Mouse (Mus musculus): ENCODE results near the gene Morn4. TPM values are rescaled to one million over a fixed set of nuclear protein-coding genes. Genes with fewer than 3 reads are reported as not detected.

Gene Morn4
- polyA plus RNA-seq, 1 experiment from 2014 or later = 10.5 TPM

- H3K4me3 ChIP-seq (ENCODE audit: low read depth, low read length) = no peak overlapping the region
- no peak overlapping the region for H3K4me2 ChIP-seq
- H3K4me1 ChIP-seq (replicated peaks; ENCODE audit: control insufficient read depth, insufficient read depth, low read length) = no peaks in the 10 kb centered on the region
- H3K27me3 ChIP-seq (replicated peaks; ENCODE audit: control insufficient read depth, insufficient read depth, low read length) = no peaks in the 10 kb centered on the region
- H3K36me3 ChIP-seq (ENCODE audit: control insufficient read depth, insufficient read depth, low read length) = no peaks in the 10 kb centered on the region
- DNase-seq (ENCODE audit: low spot score) = no peak
- no peak overlapping the region for H3K27ac ChIP-seq (ENCODE audit: low read depth, low read length)
- 88% methylated on average over 7 of the region's 7 CpGs for WGBS
- no peaks in the 10 kb centered on the region for H3K9me3 ChIP-seq (ENCODE audit: control insufficient read depth, low read length)
- H3K9ac ChIP-seq (ENCODE audit: low read depth, low read length) = no peak overlapping the region
- no peak for ATAC-seq (replicated peaks; ENCODE audit: low FRiP score)
Measured at GRCm38 (mm10) chr19:42061443-42061842, 24.7 kb downstream of the Morn4 start.

- WGBS = 60% methylated on average over 7 of the region's 7 CpGs
- Histone ChIP-seq H3K4me1 (replicated peaks; ENCODE audit: control insufficient read depth, insufficient read depth, low read length) (no peaks in the 10 kb centered on the region), H3K27ac (ENCODE audit: low read depth, low read length) (no peak overlapping the region), H3K9me3 (ENCODE audit: control insufficient read depth, low read length) (no peaks in the 10 kb centered on the region), H3K9ac (ENCODE audit: low read depth, low read length) (no peak overlapping the region), H3K36me3 (ENCODE audit: control insufficient read depth, insufficient read depth, low read length) (no peaks in the 10 kb centered on the region), H3K4me3 (ENCODE audit: low read depth, low read length) (no peak overlapping the region), H3K27me3 (replicated peaks; ENCODE audit: control insufficient read depth, insufficient read depth, low read length) (no peaks in the 10 kb centered on the region), H3K4me2 (no peak overlapping the region)
- DNase-seq (ENCODE audit: low spot score) (no peak), ATAC-seq (replicated peaks; ENCODE audit: low FRiP score) (no peak)
Measured at GRCm38 (mm10) chr19:42058426-42058825, 27.7 kb downstream of the Morn4 start.

- Histone ChIP-seq H3K9me3 (ENCODE audit: control insufficient read depth, low read length) (no peaks in the 10 kb centered on the region), H3K36me3 (ENCODE audit: control insufficient read depth, insufficient read depth, low read length) (peaks cover 2% of the 10 kb centered on the region; the same call in 1 of the 2 replicates), H3K4me1 (replicated peaks; ENCODE audit: control insufficient read depth, insufficient read depth, low read length) (no peaks in the 10 kb centered on the region), H3K27me3 (replicated peaks; ENCODE audit: control insufficient read depth, insufficient read depth, low read length) (no peaks in the 10 kb centered on the region), H3K4me3 (ENCODE audit: low read depth, low read length) (no peak overlapping the region), H3K9ac (ENCODE audit: low read depth, low read length) (no peak overlapping the region), H3K4me2 (no peak overlapping the region), H3K27ac (ENCODE audit: low read depth, low read length) (no peak overlapping the region)
- WGBS = 73% methylated on average over 6 of the region's 6 CpGs
- ATAC-seq (replicated peaks; ENCODE audit: low FRiP score) = no peak
- DNase-seq (ENCODE audit: low spot score) = no peak
Measured at GRCm38 (mm10) chr19:42056719-42057409, 29.3 kb downstream of the Morn4 start.

GRCm38 (mm10) chr19:42055881-42056280 is 30.3 kb downstream of the Morn4 start:
- no peaks in the 10 kb centered on the region for H3K9me3 ChIP-seq (ENCODE audit: control insufficient read depth, low read length)
- no peak for DNase-seq (ENCODE audit: low spot score)
- no peak overlapping the region for H3K4me3 ChIP-seq (ENCODE audit: low read depth, low read length)
- no peak overlapping the region for H3K9ac ChIP-seq (ENCODE audit: low read depth, low read length)
- H3K4me1 ChIP-seq (replicated peaks; ENCODE audit: control insufficient read depth, insufficient read depth, low read length) = no peaks in the 10 kb centered on the region
- H3K27me3 ChIP-seq (replicated peaks; ENCODE audit: control insufficient read depth, insufficient read depth, low read length) = no peaks in the 10 kb centered on the region
- no peak for ATAC-seq (replicated peaks; ENCODE audit: low FRiP score)
- H3K27ac ChIP-seq (ENCODE audit: low read depth, low read length) = no peak overlapping the region
- 88% methylated on average over 2 of the region's 2 CpGs for WGBS
- no peak overlapping the region for H3K4me2 ChIP-seq
- peaks cover 2% of the 10 kb centered on the region; the same call in 1 of the 2 replicates for H3K36me3 ChIP-seq (ENCODE audit: control insufficient read depth, insufficient read depth, low read length)

- WGBS = 76% methylated on average over 6 of the region's 6 CpGs
- DNase-seq (ENCODE audit: low spot score) = no peak
- H3K9ac ChIP-seq (ENCODE audit: low read depth, low read length) = no peak overlapping the region
- H3K36me3 ChIP-seq (ENCODE audit: control insufficient read depth, insufficient read depth, low read length) = peaks cover 2% of the 10 kb centered on the region; the same call in 1 of the 2 replicates
- no peak overlapping the region for H3K4me2 ChIP-seq
- ATAC-seq (replicated peaks; ENCODE audit: low FRiP score) = no peak
- no peak overlapping the region for H3K4me3 ChIP-seq (ENCODE audit: low read depth, low read length)
- H3K4me1 ChIP-seq (replicated peaks; ENCODE audit: control insufficient read depth, insufficient read depth, low read length) = no peaks in the 10 kb centered on the region
- no peaks in the 10 kb centered on the region for H3K27me3 ChIP-seq (replicated peaks; ENCODE audit: control insufficient read depth, insufficient read depth, low read length)
- no peaks in the 10 kb centered on the region for H3K9me3 ChIP-seq (ENCODE audit: control insufficient read depth, low read length)
- no peak overlapping the region for H3K27ac ChIP-seq (ENCODE audit: low read depth, low read length)
Measured at GRCm38 (mm10) chr19:42054255-42054654, 31.9 kb downstream of the Morn4 start.

- H3K4me1 ChIP-seq (replicated peaks; ENCODE audit: control insufficient read depth, insufficient read depth, low read length) = no peaks in the 10 kb centered on the region
Measured at GRCm38 (mm10) chr19:42051948-42052347, 34.2 kb downstream of the Morn4 start, which contains the start of gene 4933411K16Rik. 4933411K16Rik (plus strand) TSS chr19:42052248.

GRCm38 (mm10) chr19:42051351-42051750 is 34.8 kb downstream of the Morn4 start:
- Histone ChIP-seq H3K9ac (ENCODE audit: low read depth, low read length) (no peak overlapping the region), H3K27me3 (replicated peaks; ENCODE audit: control insufficient read depth, insufficient read depth, low read length) (no peaks in the 10 kb centered on the region), H3K9me3 (ENCODE audit: control insufficient read depth, low read length) (no peaks in the 10 kb centered on the region), H3K4me3 (ENCODE audit: low read depth, low read length) (no peak overlapping the region), H3K4me2 (no peak overlapping the region), H3K4me1 (replicated peaks; ENCODE audit: control insufficient read depth, insufficient read depth, low read length) (no peaks in the 10 kb centered on the region), H3K27ac (ENCODE audit: low read depth, low read length) (no peak overlapping the region), H3K36me3 (ENCODE audit: control insufficient read depth, insufficient read depth, low read length) (peaks cover 2% of the 10 kb centered on the region; the same call in 1 of the 2 replicates)
- ATAC-seq (replicated peaks; ENCODE audit: low FRiP score) (no peak), DNase-seq (ENCODE audit: low spot score) (no peak)
- WGBS = 85% methylated on average over 3 of the region's 3 CpGs

More at GRCm38 (mm10) chr19:42051948-42052347, 34.2 kb downstream of the Morn4 start, which contains the start of gene 4933411K16Rik:
- H3K4me2 ChIP-seq = no peak within 1 kb of the TSS
- no peak for ATAC-seq (replicated peaks; ENCODE audit: low FRiP score)
- H3K4me3 ChIP-seq (ENCODE audit: low read depth, low read length) = no peak within 1 kb of the TSS
- no peak within 1 kb of the TSS for H3K9ac ChIP-seq (ENCODE audit: low read depth, low read length)
- no peaks in the 10 kb centered on the region for H3K9me3 ChIP-seq (ENCODE audit: control insufficient read depth, low read length)
- H3K27ac ChIP-seq (ENCODE audit: low read depth, low read length) = no peak within 1 kb of the TSS
- WGBS = 68% methylated on average over 4 of the region's 4 CpGs
- H3K36me3 ChIP-seq (ENCODE audit: control insufficient read depth, insufficient read depth, low read length) = peaks cover 2% of the 10 kb centered on the region; the same call in 1 of the 2 replicates
- no peak for DNase-seq (ENCODE audit: low spot score)
- H3K27me3 ChIP-seq (replicated peaks; ENCODE audit: control insufficient read depth, insufficient read depth, low read length) = no peaks in the 10 kb centered on the region

GRCm38 (mm10) chr19:42050251-42050650 is 35.9 kb downstream of the Morn4 start:
- 73% methylated on average over 1 of the region's 1 CpGs for WGBS
- ATAC-seq (replicated peaks; ENCODE audit: low FRiP score) = no peak
- Histone ChIP-seq H3K9me3 (ENCODE audit: control insufficient read depth, low read length) (no peaks in the 10 kb centered on the region), H3K4me2 (no peak overlapping the region), H3K4me1 (replicated peaks; ENCODE audit: control insufficient read depth, insufficient read depth, low read length) (no peaks in the 10 kb centered on the region), H3K27ac (ENCODE audit: low read depth, low read length) (no peak overlapping the region), H3K36me3 (ENCODE audit: control insufficient read depth, insufficient read depth, low read length) (peaks cover 2% of the 10 kb centered on the region; the same call in 1 of the 2 replicates), H3K9ac (ENCODE audit: low read depth, low read length) (no peak overlapping the region), H3K4me3 (ENCODE audit: low read depth, low read length) (no peak overlapping the region), H3K27me3 (replicated peaks; ENCODE audit: control insufficient read depth, insufficient read depth, low read length) (no peaks in the 10 kb centered on the region)
- DNase-seq (ENCODE audit: low spot score) = no peak
